Mouse (Mus musculus) layer of hippocampus, adult 18-20 months (tissue): ENCODE data around the gene Gm3278. TPM values are rescaled to one million over a fixed set of nuclear protein-coding genes. Genes with fewer than 3 reads are reported as not detected.
"Not testable (repeated sequence)": the region's sequence is repeated elsewhere in the genome, so short reads cannot be mapped to it uniquely, and the experiment has no call there.

ENCODE experiments used
- DNase-seq, 2 experiments: peaks; one replicate each; pipeline ENCODE4 v3.0.0; 2022; ENCODE audit warnings: low spot score in 2 of 2
- long read RNA-seq: library from polyadenylated mRNA; stranded (forward); transcript quantifications from one replicate; pipeline ENCODE4 v2.0.0, GENCODE M21; 2021
- total RNA-seq, 2 experiments: library from RNA; stranded (reverse); gene quantifications; 2 replicates each; pipeline ENCODE4 v1.2.3; 2021

Gm3278 gene
- total RNA-seq: not detected
- long read RNA-seq: 0 reads

- DNase-seq: not testable (repeated sequence)
Measured at GRCm38 (mm10) chr14:4892116-4892515, at the start of gene Gm3278. Gm3278 (plus strand) TSS chr14:4892416.

GRCm38 (mm10) chr14:4855299-4855980 lies 36.8 kb upstream of the Gm3278 start, which contains the start of gene Gm3264:
Gm3264 (plus strand) TSS chr14:4855576.
- not testable (repeated sequence) for DNase-seq

Other genes starting within 250 kb of the Gm3278 start
- gene Gm3239, start 228.2 kb upstream of the Gm3278 start, total RNA-seq: under 1 TPM in 1 of 2 experiments, not detected in 1; 0.33 TPM
- not detected for gene Gm7876, start 183.2 kb upstream of the Gm3278 start, total RNA-seq
- under 1 TPM in 1 of 2 experiments, not detected in 1; 0.22 TPM for gene Gm3252, start 165.6 kb upstream of the Gm3278 start, total RNA-seq
- gene Gm9602, start 116.1 kb upstream of the Gm3278 start, total RNA-seq: not detected
- gene Gm3269, start 54.3 kb upstream of the Gm3278 start, total RNA-seq: not detected
- gene Gm3264, start 36.8 kb upstream of the Gm3278 start, total RNA-seq: 10 to 100 TPM in 1 of 2 experiments, 1 to 10 TPM in 1; 9.0 to 12.1 TPM
- gene Gm8297, start 91.5 kb downstream of the Gm3278 start, total RNA-seq: not detected
- gene Gm3298, start 123.5 kb downstream of the Gm3278 start, total RNA-seq: not detected
- not detected for gene 4930555G01Rik, start 158.2 kb downstream of the Gm3278 start, total RNA-seq
- gene Gm8281, start 178.6 kb downstream of the Gm3278 start, total RNA-seq: 1 to 10 TPM; 1.5 to 1.8 TPM
- not detected for gene Gm8279, start 239.1 kb downstream of the Gm3278 start, total RNA-seq